Mouse (Mus musculus): ENCODE results near the gene Apoe. TPM values are rescaled to one million over a fixed set of nuclear protein-coding genes. Genes with fewer than 3 reads are reported as not detected.

The Apoe gene
- total RNA-seq, 2 experiments from 2014 or later, result 927 to 1,142 TPM

DNA sequence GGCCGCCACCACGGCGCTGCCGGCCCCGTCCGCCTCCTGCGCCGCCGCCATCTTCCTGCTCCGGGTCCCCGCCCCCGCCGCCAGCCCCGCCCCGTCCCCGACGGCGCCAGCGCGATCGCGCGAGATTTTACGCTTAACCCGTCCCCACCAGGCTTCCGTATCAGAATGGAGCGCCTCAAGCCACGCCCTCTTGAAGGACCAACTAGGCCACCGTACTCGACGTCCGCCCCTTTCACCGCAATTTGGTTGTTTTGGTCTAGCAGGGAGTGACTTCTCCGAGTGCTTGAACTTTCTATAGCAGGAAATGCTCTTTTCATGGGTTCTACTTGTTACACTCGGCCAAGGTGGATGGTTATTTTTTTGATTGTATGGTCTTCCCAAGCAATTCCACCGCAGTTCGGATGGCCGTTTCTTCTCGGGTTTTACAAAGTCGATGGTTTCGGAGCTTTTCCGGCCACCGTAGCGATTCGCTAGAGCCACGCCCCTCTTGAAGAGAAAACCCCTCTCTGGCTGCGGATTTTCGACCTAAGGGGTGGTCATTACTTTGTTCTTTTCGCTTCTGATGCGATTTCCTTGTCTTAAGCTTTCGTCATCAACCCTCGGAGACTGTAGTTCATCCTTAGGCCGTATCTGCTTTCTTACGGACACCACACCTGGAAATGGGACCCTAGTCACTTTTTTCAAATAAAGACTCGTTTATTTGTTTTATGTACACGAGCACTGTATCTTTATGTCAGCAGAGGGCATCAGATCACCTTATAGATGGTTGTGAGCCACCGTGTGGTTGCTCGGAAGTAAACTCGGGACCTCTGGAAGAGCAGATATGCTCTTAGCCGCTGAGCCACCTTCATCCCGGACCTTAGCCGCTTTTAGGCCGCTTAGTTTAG lies 33.8 kb downstream of the Apoe start, which contains the start of gene Clptm1:
Gene Clptm1, minus strand, starts transcription at position 79 of the 887 bp plus-strand sequence.
- DNase-seq, result peak; percentile 97 to 98

- DNase-seq, result no peak
Measured at GRCm38 (mm10) chr7:19664455-19664954, 34.5 kb downstream of the Apoe start.

- DNase-seq, result no peak
Measured at GRCm38 (mm10) chr7:19663940-19664339, 35.0 kb downstream of the Apoe start.

GRCm38 (mm10) chr7:19652614-19653013 lies 46.4 kb downstream of the Apoe start:
- no peak for DNase-seq

GRCm38 (mm10) chr7:19651063-19651786 lies 47.8 kb downstream of the Apoe start:
- DNase-seq, result no peak

Other genes starting within 250 kb of the Apoe start
- 10 to 100 TPM; 46.5 to 50.3 TPM for gene Mark4, start 240.4 kb downstream of the Apoe start, total RNA-seq (2021)
- 10 to 100 TPM; 41.1 to 49.6 TPM for gene Exoc3l2, start 235.9 kb downstream of the Apoe start, total RNA-seq (2021)
- 10 to 100 TPM in 1 of 2 experiments, 1 to 10 TPM in 1; 8.7 to 12.1 TPM for gene Bloc1s3, start 190.8 kb downstream of the Apoe start, total RNA-seq (2021)
- 10 to 100 TPM; 73.1 to 91.1 TPM for gene Trappc6a, start 190.8 kb downstream of the Apoe start, total RNA-seq (2021)
- gene Nkpd1, start 181.3 kb downstream of the Apoe start, total RNA-seq (2021), result under 1 TPM in 1 of 2 experiments, not detected in 1; 0.17 TPM
- 10 to 100 TPM; 65.5 to 70.2 TPM for gene Ppp1r37, start 136.1 kb downstream of the Apoe start, total RNA-seq (2021)
- under 1 TPM; 0.33 to 0.36 TPM for gene Zfp296, start 121.9 kb downstream of the Apoe start, total RNA-seq (2021)
- gene Gemin7, start 121.6 kb downstream of the Apoe start, total RNA-seq (2021), result 10 to 100 TPM; 71.8 to 90.6 TPM
- 10 to 100 TPM; 28.1 to 39.7 TPM for gene Clasrp, start 94.7 kb downstream of the Apoe start, total RNA-seq (2021)
- gene Relb, start 69.8 kb downstream of the Apoe start, total RNA-seq (2021), result 10 to 100 TPM; 33.6 to 34.7 TPM
- 100 to 1,000 TPM; 175 to 178 TPM for gene Clptm1, start 34.2 kb downstream of the Apoe start, total RNA-seq (2021)
- gene Apoc2, start 21.2 kb downstream of the Apoe start, total RNA-seq (2021), result 1 to 10 TPM in 1 of 2 experiments, not detected in 1; 1.9 TPM
- gene Gm44805, start 17.8 kb downstream of the Apoe start, total RNA-seq (2021), result under 1 TPM in 1 of 2 experiments, not detected in 1; 0.40 TPM
- gene Apoc4, start 17.7 kb downstream of the Apoe start, total RNA-seq (2021), result 100 to 1,000 TPM in 1 of 2 experiments, 10 to 100 TPM in 1; 42.0 to 110 TPM
- gene Apoc1, start 6.5 kb downstream of the Apoe start, total RNA-seq (2021), result 1,000 to 10,000 TPM in 1 of 2 experiments, 100 to 1,000 TPM in 1; 185 to 1,007 TPM
- 100 to 1,000 TPM; 124 to 135 TPM for gene Tomm40, start 16.2 kb upstream of the Apoe start, total RNA-seq (2021)
- gene Nectin2, start 51.3 kb upstream of the Apoe start, total RNA-seq (2021), result 100 to 1,000 TPM in 1 of 2 experiments, 10 to 100 TPM in 1; 70.0 to 115 TPM
- gene Bcam, start 71.8 kb upstream of the Apoe start, total RNA-seq (2021), result 10 to 100 TPM; 43.5 to 53.8 TPM
- not detected for gene Cblc, start 97.6 kb upstream of the Apoe start, total RNA-seq (2021)
- gene Bcl3, start 123.6 kb upstream of the Apoe start, total RNA-seq (2021), result 10 to 100 TPM; 19.5 to 51.0 TPM
- gene Gm19345, start 152.8 kb upstream of the Apoe start, total RNA-seq (2021), result under 1 TPM in 1 of 2 experiments, not detected in 1; 0.83 TPM
- gene Ceacam16, start 162.1 kb upstream of the Apoe start, total RNA-seq (2021), result not detected
- not detected for gene Ceacam19, start 188.8 kb upstream of the Apoe start, total RNA-seq (2021)
- gene Pvr, start 222.0 kb upstream of the Apoe start, total RNA-seq (2021), result 10 to 100 TPM; 28.8 to 33.7 TPM